Mouse (Mus musculus): Measurements from ENCODE around the gene Emilin2.
A peak's percentile ranks its signal among the peaks of the same experiment; 100 is the strongest.
"Not testable (repeated sequence)": the region's sequence is repeated elsewhere in the genome, so short reads cannot be mapped to it uniquely, and the experiment has no call there.

Gene Emilin2

DNA sequence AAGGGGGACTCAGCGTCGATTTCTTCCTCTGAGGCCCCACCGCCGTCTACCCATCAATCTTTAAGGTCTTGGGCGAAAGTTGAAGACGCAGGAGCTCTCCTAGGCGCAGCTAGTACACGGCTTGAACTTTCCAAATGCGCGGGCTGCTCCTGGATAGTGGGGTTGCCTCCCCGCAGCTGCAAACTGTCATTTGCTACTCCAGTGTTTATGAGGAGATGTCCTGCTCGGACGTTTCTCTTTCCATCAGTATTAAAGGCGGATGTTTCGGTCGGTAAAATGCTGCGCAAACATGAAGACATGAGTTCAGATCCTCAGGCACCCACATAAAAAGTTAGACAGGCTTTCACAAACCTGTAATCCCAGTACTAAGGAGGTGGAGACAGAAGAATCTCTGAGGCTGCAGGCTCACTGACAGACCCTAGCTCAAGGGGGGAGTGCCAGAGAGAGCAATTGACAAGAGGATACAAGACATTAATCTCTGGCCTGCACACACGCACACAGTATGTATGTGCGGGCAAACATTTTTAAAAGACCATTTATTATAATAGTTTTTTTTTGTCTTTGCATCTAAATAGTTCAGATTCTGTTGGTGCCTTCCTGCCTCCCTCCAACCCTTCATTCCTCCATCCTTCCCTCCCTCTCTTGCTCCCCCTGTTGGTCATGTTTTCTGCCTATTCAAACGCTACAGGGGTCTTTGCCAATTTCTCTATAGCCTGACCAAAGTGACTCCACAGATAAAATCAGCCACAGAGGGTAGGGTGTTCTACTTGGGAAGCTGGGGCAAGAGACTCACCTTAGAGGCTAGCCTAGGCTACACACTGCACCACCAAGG, at the start of gene Emilin2:
Gene Emilin2 (minus strand): TSS at position 639 of the 832 bp plus-strand sequence.
- peak; percentile 22 for DNase-seq (ENCODE audit: low read depth, low spot score)

- no peak for DNase-seq (ENCODE audit: low read depth, low spot score)
These were observed 43.7 kb upstream of the Emilin2 start for GRCm38 (mm10) chr17:71355526-71355925.

DNA sequence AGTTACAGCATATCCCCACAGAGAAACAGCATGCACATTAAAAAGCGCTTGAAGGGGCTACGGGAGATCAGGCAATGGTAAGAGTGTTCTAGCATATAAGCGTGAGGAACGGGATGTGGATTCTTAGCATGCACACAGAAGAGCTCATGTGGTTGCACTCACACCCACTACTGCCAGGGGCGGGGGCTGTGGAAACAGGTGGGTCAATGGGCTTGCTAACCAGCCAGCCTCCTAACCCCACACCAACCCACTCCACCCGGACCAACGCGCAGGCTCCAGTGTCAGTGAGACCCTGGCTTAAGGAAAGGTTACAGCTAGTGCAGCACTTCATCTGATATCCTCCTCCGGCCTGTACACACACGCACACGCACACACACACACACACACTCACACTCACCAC, 42.4 kb upstream of the Emilin2 start:
- DNase-seq (ENCODE audit: low read depth, low spot score): no peak

GRCm38 (mm10) chr17:71348188-71348587, 36.4 kb upstream of the Emilin2 start:
- DNase-seq (ENCODE audit: low read depth, low spot score): no peak

- no peak for DNase-seq (ENCODE audit: low read depth, low spot score)
These were observed 30.2 kb upstream of the Emilin2 start for GRCm38 (mm10) chr17:71342006-71342405.

DNA sequence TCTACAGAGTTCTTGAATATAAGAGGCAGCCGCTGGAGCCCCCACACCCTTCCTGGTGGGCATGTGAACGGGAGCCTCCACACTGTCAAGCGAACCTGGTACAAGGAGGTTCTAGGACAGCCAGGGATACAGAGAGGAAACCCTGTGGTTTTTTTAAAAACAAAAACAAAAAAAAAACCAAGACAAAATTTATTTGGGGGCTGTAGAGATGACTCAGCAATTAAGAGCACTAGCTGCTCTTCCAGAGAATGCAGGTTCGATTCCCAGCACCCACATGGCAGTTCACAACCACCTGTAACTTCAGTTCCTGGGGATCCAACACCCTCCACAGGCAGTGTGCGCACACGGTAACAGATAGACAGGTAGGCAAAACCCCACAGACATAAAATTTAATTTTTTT, 26.8 kb upstream of the Emilin2 start:
- no peak for DNase-seq (ENCODE audit: low read depth, low spot score)

DNA sequence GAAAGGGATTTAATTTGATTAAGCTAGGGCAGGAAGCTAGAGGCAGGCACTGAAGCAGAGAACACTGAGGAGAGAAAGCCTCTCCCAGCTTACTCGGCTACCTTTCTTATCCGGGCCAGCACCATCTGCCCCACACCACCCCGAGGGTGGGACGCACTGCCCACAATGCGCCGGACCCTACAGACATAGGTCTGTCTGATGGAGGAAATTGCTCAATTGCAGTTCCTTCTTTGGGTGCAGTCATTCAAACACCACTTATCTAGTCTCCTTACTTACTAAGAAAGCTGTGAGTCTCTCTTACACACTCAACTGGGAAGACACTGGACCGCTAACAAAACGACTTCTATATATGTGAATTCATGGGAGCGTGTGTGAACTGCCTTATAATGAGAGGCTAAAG, 25.8 kb upstream of the Emilin2 start:
- DNase-seq (ENCODE audit: low read depth, low spot score): no peak

- DNase-seq (ENCODE audit: low read depth, low spot score): no peak
These were observed 24.6 kb upstream of the Emilin2 start for GRCm38 (mm10) chr17:71336421-71336820.

GRCm38 (mm10) chr17:71332298-71332697, 20.5 kb upstream of the Emilin2 start:
- DNase-seq (ENCODE audit: low read depth, low spot score): no peak

DNA sequence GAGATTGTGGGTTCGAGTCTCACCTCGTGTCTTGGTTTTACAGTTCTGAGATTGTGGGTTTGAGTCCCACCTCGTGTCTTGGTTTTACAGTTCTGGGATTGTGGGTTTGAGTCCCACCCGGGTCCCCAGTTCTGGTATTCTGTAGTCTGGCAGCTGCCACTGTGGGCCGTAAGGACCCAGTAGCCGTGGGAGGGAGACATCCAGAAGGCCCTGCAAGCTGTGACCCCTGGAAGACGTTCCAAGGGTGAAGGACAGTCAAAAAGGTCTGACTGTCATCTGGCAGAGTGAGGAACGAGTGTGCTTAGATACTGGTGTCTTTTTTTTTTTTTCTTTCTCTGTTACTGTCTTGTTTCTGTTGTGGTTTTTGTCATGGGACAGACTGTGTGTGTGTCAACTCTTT, 9.0 kb upstream of the Emilin2 start:
- not testable (repeated sequence) for DNase-seq (ENCODE audit: low read depth, low spot score)

DNA sequence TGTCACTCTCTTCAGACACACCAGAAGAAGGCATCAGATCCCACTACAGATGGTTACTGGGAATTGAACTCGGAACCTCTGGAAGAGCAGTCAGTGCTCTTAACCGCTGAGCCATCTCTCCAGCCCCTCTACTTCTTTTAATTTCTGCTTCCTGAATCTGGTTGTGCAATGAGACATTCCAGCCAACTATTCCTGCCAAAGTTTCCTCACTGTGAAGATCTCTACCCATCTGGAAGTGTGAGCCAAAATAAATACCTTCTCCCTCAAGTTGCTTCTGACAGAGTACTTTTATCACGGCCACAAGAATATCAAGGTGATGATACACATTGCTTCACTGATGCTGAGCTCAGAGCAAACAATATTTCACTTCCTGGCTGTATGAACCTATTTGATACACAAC, 7.6 kb upstream of the Emilin2 start:
- no peak for DNase-seq (ENCODE audit: low read depth, low spot score)

DNA sequence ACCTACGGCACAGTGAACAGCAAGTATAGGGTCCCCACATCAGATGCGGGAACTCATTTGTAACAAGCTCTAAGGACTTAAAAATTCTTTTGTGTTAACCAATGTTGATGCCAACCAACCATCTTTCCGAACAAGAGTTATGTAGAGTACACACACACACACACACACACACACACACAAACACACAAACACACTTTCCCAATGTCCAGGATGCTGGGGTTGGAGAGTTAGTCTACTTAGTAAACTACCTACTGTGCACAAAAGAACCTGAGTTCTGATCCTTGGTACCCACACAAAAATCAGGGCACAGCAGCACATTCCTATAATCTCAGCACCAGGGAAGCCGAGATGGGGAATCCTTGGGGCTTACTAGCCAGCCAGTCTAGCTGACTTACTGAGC, 5.8 kb upstream of the Emilin2 start:
- no peak for DNase-seq (ENCODE audit: low read depth, low spot score)

GRCm38 (mm10) chr17:71314315-71314714, 2.5 kb upstream of the Emilin2 start:
- DNase-seq (ENCODE audit: low read depth, low spot score): no peak

DNA sequence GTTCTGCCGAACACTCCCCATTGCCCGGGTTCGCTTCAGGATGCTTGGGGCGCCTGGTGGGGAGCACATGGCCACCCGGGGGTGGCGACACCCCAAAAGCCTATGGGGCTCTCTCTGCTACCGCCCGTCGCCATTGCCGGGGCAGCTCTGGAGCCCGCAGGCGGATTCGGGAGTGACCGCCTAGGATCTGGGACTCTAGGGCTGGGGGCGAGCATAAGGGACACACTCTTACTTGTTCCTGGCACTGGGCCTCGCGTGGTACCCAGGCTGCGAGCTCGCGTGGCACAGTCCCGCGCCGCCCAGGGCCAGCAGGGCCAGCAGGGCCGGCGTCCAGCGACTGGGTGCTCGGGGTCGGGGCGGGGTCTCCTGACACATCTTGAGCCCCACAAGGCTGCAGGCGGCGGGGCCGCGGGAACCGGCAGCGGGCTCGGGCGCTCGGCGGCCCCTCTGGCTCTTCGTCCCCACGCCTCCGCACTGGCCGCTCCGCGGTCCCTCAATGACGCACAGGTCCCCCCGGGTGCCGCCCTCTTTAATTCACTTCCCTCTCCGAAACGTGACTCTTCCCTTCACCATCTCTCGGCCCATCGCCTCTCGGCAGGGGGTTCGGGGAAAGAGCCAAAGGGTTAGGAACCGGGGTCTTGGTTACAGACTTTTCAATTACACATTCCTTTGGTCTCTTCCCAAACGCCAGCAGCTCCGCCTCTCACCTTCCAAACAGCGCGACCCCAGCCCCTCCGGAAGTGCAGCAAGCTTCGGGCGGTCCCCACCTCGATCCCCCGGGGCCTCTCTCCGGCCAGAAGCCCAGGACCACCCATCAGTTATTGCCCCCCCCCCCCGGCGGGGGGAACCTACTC, 1.1 kb downstream of the Emilin2 start:
- DNase-seq (ENCODE audit: low read depth, low spot score): no peak

DNA sequence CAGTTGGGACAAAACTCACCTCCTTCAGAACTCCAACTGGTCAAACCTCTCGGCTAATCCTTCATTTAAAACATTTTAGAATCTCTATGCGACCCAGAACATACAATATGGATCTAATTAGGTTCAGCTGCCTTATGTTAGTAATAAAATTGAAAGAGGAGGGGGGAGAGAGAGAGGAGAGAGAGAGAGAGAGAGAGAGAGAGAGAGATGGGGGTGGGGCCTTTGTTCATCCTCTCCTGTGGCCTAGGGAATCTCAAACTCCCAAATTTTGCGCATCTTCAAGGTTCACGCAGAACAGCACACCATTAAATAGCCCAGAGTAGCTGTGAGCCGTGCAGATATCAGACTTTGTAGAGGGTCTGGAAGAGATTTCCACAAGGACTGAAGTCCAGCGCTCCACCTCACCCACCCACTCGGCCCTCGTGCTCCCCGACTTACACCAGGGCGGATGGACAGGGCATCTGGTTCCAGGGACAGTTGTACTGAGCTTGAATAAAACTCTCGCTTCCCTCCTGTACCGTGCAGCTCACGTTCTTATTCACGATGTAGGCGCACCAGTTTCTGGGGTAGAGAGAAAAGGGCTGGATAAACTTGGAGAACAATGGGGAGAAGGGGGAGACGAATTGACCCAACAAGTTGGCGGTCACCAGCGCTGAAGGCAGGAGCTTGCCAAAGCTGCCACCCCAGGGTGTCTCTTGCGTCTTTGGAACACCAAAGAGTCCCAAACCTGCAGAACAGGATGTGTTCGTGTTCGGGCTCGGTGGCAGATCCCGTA, 1.9 kb downstream of the Emilin2 start:
- no peak for DNase-seq (ENCODE audit: low read depth, low spot score)

DNA sequence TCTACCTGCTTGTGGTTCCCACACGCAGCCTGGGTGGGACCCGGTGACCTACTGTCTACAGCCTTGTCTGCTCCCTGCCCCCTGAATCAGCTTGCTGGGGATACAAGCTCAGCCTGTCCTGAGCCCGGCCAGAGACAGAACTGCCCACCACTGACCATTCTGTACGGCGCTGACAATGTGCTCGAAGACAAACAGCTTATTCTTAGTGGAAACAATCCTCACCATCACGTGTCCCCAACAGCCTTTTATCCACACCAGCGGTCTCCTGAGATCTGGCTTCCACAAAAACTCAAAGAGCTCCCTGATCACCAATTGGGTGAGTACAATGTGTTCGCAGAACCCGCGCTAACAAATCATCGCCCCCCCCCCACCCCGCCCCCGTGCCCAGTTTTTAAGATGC, 2.6 kb downstream of the Emilin2 start:
- no peak for DNase-seq (ENCODE audit: low read depth, low spot score)

GRCm38 (mm10) chr17:71308296-71308695, 3.5 kb downstream of the Emilin2 start:
- no peak for DNase-seq (ENCODE audit: low read depth, low spot score)

DNA sequence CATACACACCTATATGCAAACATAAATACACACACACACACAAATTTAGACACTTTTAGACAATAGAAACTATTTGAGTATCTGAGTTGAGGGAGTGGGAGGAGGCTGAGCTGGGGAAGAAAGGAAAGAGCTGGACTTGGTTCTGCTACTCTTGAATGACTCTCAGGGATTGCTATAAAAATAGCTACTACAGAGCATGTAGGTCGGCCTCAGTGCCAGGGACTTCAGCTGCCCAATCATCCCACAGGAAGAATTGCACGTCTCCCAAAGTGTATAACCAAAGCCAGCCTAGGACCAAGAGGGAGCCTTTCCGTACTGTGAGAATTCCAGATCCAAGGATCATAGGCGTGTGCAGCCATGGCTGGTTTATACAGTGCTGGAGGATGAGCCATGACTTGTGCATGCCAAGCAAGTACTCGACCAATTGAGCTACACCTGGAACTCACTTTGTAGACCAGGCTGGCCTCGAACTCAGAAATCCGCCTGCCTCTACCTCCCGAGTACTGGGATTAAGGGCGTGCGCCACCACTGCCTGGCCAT, 4.5 kb downstream of the Emilin2 start:
- no peak for DNase-seq (ENCODE audit: low read depth, low spot score)

GRCm38 (mm10) chr17:71306716-71307115, 5.1 kb downstream of the Emilin2 start:
- no peak for DNase-seq (ENCODE audit: low read depth, low spot score)

DNA sequence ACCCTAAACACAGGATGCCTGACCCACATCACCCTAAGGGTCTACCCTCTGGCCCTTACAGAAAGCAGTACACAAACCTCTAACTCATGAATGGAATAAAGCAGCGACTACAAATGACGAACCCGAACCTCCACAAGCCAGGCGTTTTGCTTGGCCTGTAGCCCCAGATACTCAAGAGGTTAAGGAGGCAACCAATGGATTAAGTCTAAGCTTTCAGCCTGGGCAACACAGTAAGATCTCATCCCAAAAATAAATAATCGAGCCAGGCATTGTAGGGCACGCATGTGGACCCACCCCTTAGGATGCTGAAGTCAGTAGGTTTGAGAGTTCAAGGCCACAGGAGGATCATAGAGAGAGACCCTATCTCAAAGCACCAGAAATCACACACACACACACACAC, 5.7 kb downstream of the Emilin2 start:
- DNase-seq (ENCODE audit: low read depth, low spot score): no peak

- no peak for DNase-seq (ENCODE audit: low read depth, low spot score)
These were observed 8.3 kb downstream of the Emilin2 start for GRCm38 (mm10) chr17:71303444-71303843.

GRCm38 (mm10) chr17:71301413-71301812, 10.4 kb downstream of the Emilin2 start:
- DNase-seq (ENCODE audit: low read depth, low spot score): no peak

Data from A20 (cell line).